Mouse (Mus musculus): Measurements from ENCODE around the gene Spi1. TPM values are rescaled to one million over a fixed set of nuclear protein-coding genes. Genes with fewer than 3 reads are reported as not detected.

Spi1 gene
- polyA plus RNA-seq, 2 experiments: 10.6 to 14.1 TPM

DNA sequence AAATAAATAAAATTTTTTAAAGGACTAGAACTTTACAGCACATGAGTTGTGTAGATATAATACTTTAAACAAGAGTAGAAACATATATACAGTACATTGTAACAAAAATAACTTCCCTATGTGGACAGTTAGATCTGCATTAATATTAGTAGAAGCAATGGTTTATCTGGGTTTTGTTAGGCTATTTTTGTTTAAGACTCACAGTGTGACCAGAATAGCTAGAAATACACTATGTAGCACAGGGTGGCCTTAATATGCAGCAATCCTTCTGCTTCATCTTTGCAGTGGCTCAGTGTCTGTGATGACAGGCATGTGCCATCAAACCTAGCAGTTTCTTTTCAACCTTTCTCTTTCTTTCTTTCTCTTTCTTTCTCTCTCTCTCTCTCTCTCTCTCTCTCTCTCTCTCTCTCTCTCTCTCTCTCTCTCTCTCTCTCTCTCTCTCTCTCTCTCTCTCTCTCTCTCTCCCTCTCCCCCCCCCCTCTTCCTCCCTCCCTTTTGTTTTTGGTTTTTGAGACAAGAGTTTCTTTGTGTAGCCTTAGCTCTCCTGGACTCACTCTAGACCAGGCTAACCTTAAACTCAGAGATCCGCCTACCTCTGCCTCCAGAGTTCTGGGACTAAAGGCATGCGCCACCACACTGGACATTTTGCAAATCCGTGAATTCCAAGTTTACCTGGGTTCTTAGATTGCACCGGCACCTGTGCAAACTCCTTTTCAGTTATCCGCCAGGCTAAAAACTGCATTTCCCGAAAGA is 28.8 kb upstream of the Spi1 start:
- H3K27ac ChIP-seq (replicated peaks; ENCODE audit: low read depth, low read length): no peak overlapping the region; the same call in 1 of the 2 replicates
- H3K4me1 ChIP-seq (ENCODE audit: control insufficient read depth, insufficient read depth, low read length): peaks cover 9% of the 10 kb centered on the region
- H3K9ac ChIP-seq (ENCODE audit: low read depth, low read length, severe bottlenecking): peak overlapping the region; percentile 86
- ATAC-seq (ENCODE audit: low FRiP score, low read depth) (peak; percentile 28), DNase-seq (ENCODE audit: low spot score) (no peak)
- peak overlapping the region; percentile 87 for H3K4me3 ChIP-seq (replicated peaks; ENCODE audit: low read length)
- H3K9me3 ChIP-seq (ENCODE audit: control insufficient read depth, low read length): no peaks in the 10 kb centered on the region
- no peak for TF ChIP-seq POLR2A (IDR thresholded peaks at IDR 0.05; ENCODE audit: borderline replicate concordance, extremely low read depth, insufficient read depth, insufficient read length)
- H3K27me3 ChIP-seq (ENCODE audit: control insufficient read depth, insufficient read depth, low read length): no peaks in the 10 kb centered on the region
- peak overlapping the region; percentile 49 for H3K4me2 ChIP-seq (replicated peaks; ENCODE audit: low read depth, low read length, severe bottlenecking)
- WGBS: 0% methylated on average over 6 of the region's 6 CpGs
- H3K36me3 ChIP-seq (ENCODE audit: control insufficient read depth, insufficient read depth, low read length): peaks cover 34% of the 10 kb centered on the region

DNA sequence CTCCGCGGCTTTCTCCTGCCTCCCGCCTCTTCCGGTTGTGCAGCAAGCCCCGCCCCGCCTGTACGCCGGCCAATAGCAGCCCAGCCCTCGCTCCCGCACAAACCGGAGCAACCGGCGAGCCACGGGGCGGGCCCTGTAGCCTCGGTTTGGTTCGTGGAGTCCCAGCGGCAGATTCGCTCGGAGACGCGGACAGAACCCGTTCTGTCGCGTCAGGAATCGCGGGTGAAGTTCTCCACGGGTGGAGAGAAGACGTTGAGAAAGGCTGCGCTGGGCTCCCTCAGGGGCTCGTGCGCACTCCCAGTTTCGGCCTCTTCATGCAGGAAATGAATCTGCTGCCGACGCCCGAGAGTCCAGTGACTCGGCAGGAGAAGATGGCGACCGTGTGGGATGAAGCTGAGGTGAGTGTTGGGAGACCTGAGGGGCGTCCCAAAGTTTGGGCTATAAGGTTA is 28.2 kb upstream of the Spi1 start, which contains the start of gene Psmc3:
Gene Psmc3, plus strand, starts transcription at position 76 of the 449 bp plus-strand sequence.
- Histone ChIP-seq H3K9me3 (ENCODE audit: control insufficient read depth, low read length) (no peaks in the 10 kb centered on the region), H3K4me2 (replicated peaks; ENCODE audit: low read depth, low read length, severe bottlenecking) (peak within 1 kb of the TSS; percentile 95), H3K27ac (replicated peaks; ENCODE audit: low read depth, low read length) (peak within 1 kb of the TSS; percentile 80), H3K27me3 (ENCODE audit: control insufficient read depth, insufficient read depth, low read length) (no peaks in the 10 kb centered on the region), H3K36me3 (ENCODE audit: control insufficient read depth, insufficient read depth, low read length) (peaks cover 40% of the 10 kb centered on the region), H3K4me3 (replicated peaks; ENCODE audit: low read length) (peak within 1 kb of the TSS; percentile 87), H3K9ac (ENCODE audit: low read depth, low read length, severe bottlenecking) (peak within 1 kb of the TSS; percentile 86), H3K4me1 (ENCODE audit: control insufficient read depth, insufficient read depth, low read length) (peaks cover 9% of the 10 kb centered on the region)
- ATAC-seq (ENCODE audit: low FRiP score, low read depth) (peak; percentile 98), DNase-seq (ENCODE audit: low spot score) (peak; percentile 95)
- WGBS: 1% methylated on average over 39 of the region's 40 CpGs
- peak; percentile 71; the same call in 1 of the 2 replicates for TF ChIP-seq POLR2A (IDR thresholded peaks at IDR 0.05; ENCODE audit: borderline replicate concordance, extremely low read depth, insufficient read depth, insufficient read length)

DNA sequence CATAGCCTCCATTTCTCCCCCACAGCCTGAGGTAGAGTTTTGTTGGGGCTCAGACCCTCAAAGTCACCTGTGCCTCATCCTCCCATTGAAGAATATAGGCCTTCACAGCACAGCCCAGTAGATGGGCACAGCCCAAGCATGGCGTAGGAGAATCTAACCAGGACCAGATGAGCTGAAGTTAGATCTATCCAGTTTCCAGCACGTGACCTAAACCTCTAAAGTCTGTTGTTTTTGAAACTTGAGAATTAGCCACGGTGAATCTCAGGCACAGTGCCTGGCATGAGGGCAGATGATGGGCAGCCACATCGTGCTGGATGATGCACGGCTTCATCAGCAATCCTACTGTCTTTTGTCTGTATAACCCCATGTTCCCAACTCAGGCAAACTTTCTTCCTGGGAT is 23.8 kb upstream of the Spi1 start:
- Histone ChIP-seq H3K27ac (replicated peaks; ENCODE audit: low read depth, low read length) (no peak overlapping the region), H3K4me3 (replicated peaks; ENCODE audit: low read length) (no peak overlapping the region), H3K4me1 (ENCODE audit: control insufficient read depth, insufficient read depth, low read length) (peaks cover 9% of the 10 kb centered on the region), H3K27me3 (ENCODE audit: control insufficient read depth, insufficient read depth, low read length) (no peaks in the 10 kb centered on the region), H3K9ac (ENCODE audit: low read depth, low read length, severe bottlenecking) (no peak overlapping the region), H3K36me3 (ENCODE audit: control insufficient read depth, insufficient read depth, low read length) (peaks cover 81% of the 10 kb centered on the region), H3K9me3 (ENCODE audit: control insufficient read depth, low read length) (no peaks in the 10 kb centered on the region), H3K4me2 (replicated peaks; ENCODE audit: low read depth, low read length, severe bottlenecking) (no peak overlapping the region)
- ATAC-seq (ENCODE audit: low FRiP score, low read depth) (no peak), DNase-seq (ENCODE audit: low spot score) (no peak)
- no peak for TF ChIP-seq POLR2A (IDR thresholded peaks at IDR 0.05; ENCODE audit: borderline replicate concordance, extremely low read depth, insufficient read depth, insufficient read length)
- WGBS: 89% methylated on average over 5 of the region's 5 CpGs

DNA sequence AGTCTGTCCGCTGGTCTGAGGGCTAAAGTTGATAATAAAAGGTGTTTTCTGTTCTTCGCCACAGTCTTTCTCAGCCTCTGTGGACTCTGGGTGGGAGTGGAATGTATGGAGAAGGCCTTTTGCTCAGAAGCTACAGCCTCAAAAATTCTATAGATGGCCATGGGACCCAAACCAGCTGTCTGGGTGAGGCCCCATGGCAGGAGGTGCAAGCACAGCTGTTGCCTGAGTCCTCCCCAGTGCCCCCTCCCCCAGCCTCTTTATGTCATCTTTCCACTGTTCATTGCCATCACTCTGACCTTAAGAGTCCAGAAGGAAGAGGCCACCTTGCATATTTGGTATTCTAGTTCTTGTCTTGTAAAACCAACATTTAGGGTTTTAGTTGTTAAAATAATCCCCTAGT is 22.8 kb upstream of the Spi1 start:
- Histone ChIP-seq H3K4me3 (replicated peaks; ENCODE audit: low read length) (no peak overlapping the region), H3K4me1 (ENCODE audit: control insufficient read depth, insufficient read depth, low read length) (peaks cover 9% of the 10 kb centered on the region), H3K27ac (replicated peaks; ENCODE audit: low read depth, low read length) (0 out of 2 replicates have a peak overlapping the region, but pooled peaks have one; percentile 13), H3K9me3 (ENCODE audit: control insufficient read depth, low read length) (no peaks in the 10 kb centered on the region), H3K9ac (ENCODE audit: low read depth, low read length, severe bottlenecking) (no peak overlapping the region), H3K36me3 (ENCODE audit: control insufficient read depth, insufficient read depth, low read length) (peaks cover 90% of the 10 kb centered on the region), H3K27me3 (ENCODE audit: control insufficient read depth, insufficient read depth, low read length) (no peaks in the 10 kb centered on the region), H3K4me2 (replicated peaks; ENCODE audit: low read depth, low read length, severe bottlenecking) (no peak overlapping the region)
- DNase-seq (ENCODE audit: low spot score) (no peak), ATAC-seq (ENCODE audit: low FRiP score, low read depth) (no peak)
- no peak for TF ChIP-seq POLR2A (IDR thresholded peaks at IDR 0.05; ENCODE audit: borderline replicate concordance, extremely low read depth, insufficient read depth, insufficient read length)
- WGBS: 98% methylated on average over 2 of the region's 2 CpGs

DNA sequence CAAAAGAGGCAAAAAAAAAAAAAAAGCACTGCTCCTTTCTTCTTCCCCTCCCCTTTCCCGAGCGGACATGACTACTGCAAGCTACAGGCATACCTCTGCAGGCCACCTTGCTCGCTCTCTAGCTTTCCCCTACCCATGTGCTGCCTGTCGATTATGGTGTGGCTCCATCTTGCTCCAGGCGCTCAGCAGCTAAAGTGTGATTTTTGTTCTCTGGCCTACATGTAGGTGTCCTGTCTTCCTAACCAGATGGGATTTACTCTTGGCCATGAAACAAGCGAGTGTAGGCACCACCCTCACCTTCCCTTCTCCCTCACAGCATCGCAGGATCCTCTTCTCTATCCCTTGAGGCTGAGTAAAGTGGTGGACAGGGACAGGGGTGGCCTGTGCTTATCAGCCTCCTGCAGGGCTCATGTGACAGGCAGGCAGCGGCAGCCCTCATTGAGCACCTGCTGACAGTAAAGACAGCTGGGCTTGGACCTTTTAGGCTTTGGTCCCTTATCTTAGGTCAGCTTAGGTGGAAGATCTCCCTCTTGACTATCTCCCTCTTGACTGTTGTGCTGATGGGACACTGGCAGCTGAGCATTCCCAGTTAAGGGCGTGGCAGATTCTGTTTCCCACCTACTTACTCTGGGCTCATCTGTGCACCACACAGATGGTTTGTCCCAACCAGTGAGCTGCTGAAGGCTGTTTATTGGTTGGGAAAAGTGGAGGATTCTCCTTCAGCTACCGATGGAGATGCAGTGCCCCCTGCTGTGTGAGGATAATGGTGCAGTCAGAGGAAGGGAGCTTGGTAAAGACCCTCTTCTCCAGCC is 21.4 kb upstream of the Spi1 start:
- no peak overlapping the region for H3K9ac ChIP-seq (ENCODE audit: low read depth, low read length, severe bottlenecking)
- no peaks in the 10 kb centered on the region for H3K27me3 ChIP-seq (ENCODE audit: control insufficient read depth, insufficient read depth, low read length)
- H3K36me3 ChIP-seq (ENCODE audit: control insufficient read depth, insufficient read depth, low read length): peaks cover 90% of the 10 kb centered on the region
- 79% methylated on average over 10 of the region's 10 CpGs for WGBS
- TF ChIP-seq POLR2A (IDR thresholded peaks at IDR 0.05; ENCODE audit: borderline replicate concordance, extremely low read depth, insufficient read depth, insufficient read length): no peak
- no peak overlapping the region for H3K4me3 ChIP-seq (replicated peaks; ENCODE audit: low read length)
- H3K9me3 ChIP-seq (ENCODE audit: control insufficient read depth, low read length): no peaks in the 10 kb centered on the region
- H3K27ac ChIP-seq (replicated peaks; ENCODE audit: low read depth, low read length): no peak overlapping the region
- peak; percentile 46 for DNase-seq (ENCODE audit: low spot score)
- H3K4me1 ChIP-seq (ENCODE audit: control insufficient read depth, insufficient read depth, low read length): no peaks in the 10 kb centered on the region
- H3K4me2 ChIP-seq (replicated peaks; ENCODE audit: low read depth, low read length, severe bottlenecking): no peak overlapping the region
- ATAC-seq (ENCODE audit: low FRiP score, low read depth): peak; percentile 58

Data from limb, embryonic 14.5 days (tissue).